Mouse (Mus musculus) heart, postnatal 36 days (tissue): ENCODE data around the gene Pbx1. TPM values are rescaled to one million over a fixed set of nuclear protein-coding genes. Genes with fewer than 3 reads are reported as not detected.
A peak's percentile ranks its signal among the peaks of the same experiment; 100 is the strongest.

Source experiments
- DNase-seq, 2 experiments: peaks; one replicate each; pipeline ENCODE4 v3.0.0; 2021 to 2022
- intact Hi-C: fragments of 180-260 bp; cut with DNase I; formaldehyde crosslinking; loops from one replicate; pipeline ENCODE4 v1.15.1; 2025
- total RNA-seq, 2 experiments: library from RNA; stranded (reverse); gene quantifications; 2 replicates each; pipeline ENCODE4 v1.2.3; 2021

Pbx1 gene
- total RNA-seq, 2 experiments from 2014 or later, result 47.2 to 63.0 TPM

DNA sequence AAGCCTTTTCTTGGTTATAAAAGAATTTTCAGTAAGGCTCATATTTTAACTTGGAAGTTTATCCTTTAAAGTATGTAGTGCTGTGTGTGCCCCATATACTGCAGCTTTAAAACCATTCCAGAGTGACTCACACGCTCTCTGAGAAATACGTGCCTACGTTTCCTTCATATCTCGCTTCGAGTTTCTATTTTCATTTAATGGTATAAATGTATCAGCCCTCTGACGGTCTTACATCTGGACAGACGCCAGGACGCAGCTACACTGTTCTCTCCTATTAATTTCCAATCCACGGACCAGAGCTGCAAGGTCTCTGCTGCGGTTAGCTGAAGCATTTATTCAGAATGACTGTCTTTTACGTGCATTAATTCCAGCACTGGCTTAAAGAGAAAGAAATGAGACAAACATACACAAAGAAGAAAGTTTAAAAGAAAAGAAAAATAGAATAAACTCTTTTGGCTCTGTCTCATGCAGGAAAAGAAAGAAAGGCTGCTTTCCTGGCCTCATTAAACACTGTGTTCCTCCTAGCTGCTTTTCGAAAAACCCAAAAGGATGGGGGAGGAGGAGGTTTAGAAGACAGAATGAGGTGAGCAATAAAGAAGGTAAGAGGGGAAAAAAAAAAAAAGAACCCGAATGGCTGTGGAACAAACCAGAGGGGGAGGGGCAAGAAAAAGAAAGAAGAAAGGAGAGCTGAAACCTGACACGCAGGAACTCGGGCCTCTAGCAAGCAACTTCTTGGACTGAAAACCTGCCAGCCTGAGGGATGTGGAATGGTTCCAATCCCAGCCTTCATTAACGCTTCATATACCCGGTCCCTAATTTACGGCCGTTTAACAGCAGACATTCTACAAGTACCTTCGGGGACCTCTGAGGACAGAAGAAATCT, 40.2 kb downstream of the Pbx1 start:
- intact Hi-C loops, result loop anchor here (2.0 kb wide), 1 partner anchor 39 kb away; no protein-coding TSS in a partner anchor
- DNase-seq, result no peak

DNA sequence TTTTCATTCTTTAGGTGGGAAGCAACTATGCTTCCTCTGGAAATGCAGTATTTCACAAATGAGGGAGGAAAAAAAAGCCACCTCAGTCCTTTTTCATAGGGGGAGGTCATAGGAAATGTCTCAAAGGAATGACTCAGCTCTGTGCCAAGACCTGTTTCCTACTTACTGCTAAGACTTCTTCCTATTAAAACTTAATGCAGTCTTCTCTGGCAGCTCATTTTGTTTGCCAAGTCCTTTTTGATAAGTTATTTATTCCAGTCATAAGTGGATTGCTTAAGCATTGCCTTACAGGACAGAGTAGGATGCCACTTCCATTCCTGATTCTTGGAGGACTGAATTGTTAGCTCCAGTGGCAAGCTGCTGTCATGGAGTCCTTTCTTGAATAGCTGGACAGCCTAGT, 41.3 kb downstream of the Pbx1 start:
- intact Hi-C loops, result no loop called here
- DNase-seq, result no peak

DNA sequence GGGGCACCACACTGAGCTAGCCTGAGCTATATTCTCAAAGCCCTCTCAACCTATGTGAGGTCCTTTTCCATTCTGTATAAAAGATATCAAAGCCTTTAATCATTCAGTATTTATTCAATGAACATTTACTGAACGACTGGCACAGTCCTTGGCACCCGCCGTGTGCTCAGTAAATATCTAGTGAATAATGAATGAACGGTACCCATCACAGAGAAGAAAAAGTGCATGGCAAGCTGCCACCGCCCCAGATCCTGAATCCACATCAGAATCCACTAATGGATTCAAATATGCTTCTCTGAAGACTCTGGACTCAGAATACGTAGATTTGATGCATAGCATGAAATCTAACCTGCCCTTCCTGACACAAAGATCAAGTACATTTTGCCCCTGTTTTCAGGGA, 45.9 kb downstream of the Pbx1 start:
- DNase-seq, result no peak
- intact Hi-C loops, result loop anchor here (10.0 kb wide), 1 partner anchor 441 kb away; no protein-coding TSS in a partner anchor

DNA sequence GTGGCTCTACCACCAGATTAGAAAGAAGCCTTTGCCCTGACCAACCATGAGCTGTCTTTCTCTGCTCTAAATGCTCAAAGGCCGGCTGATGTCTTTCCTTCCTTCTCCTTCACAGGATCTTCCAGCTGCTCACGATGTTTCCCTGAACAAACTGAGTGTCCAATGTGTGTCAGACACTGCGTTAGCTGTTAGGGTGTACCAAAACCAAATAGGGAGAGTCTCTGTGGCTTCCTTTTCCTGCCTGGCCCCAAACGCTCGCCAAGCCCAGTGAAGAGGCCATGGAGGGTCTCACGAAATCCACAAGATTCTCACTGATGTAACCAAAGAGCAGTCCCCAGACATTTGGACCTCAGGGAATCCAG, 47.5 kb downstream of the Pbx1 start:
- intact Hi-C loops, result loop anchor here (5.0 to 10.0 kb wide), 3 partner anchors 93 to 440 kb away; no protein-coding TSS in a partner anchor
- no peak for DNase-seq

DNA sequence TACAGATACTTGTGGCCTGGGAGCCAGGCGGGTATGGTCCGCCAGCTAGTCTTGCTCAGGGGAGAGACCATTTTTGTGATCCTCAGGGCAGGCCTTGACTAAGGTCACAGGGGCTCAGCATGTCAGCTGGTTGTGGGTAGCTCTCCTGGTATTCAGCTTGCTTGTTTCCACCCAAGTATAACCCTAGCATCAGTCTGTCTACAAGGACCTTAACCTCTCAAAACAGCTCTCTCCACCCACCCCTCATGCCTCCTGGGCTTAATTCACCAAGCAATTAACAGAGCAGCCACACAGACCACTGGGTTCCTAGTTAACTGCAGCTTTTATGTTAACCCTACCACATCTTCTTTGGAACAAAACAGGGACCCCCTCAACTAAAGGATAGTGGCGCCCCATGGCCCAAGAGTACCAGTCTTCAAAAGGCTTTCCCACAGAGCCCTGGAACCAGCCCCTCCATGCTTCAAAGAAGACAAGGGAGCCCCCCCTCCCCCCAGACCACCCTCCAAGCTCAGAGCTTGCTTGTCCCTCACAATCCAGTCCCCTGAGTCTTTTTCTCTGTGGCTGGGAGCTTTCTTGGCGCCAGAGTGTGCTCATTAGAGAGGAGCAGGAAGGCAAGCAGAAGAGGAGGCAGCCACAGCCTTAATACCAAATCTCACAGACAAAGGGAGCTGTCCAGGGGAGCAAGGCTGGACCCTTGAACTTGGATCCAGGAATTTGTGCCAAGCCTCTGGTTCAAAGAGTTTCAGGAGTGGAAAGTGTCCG, 48.1 kb downstream of the Pbx1 start:
- no peak for DNase-seq
- intact Hi-C loops, result loop anchor here (5.0 to 10.0 kb wide), 3 partner anchors 93 to 439 kb away; no protein-coding TSS in a partner anchor

DNA sequence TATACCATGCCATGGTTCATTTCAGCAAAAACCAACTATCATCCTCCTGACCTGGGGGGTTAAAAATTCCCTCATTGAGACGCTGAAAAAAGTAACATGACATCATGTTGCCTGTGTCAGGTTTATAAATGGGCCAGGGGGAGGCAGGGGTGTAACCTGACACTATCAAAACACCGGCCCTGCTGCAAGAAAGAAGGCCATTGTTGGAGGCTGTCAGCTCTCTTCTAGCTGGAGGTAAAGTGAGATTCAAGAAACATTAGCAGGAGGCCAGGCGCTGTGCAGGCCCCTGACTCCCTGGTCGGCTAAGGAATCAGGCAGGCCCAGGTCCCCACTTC, 49.3 kb downstream of the Pbx1 start:
- peak in 1 of 2 experiments; percentile 37 for DNase-seq
- intact Hi-C loops, result loop anchor here (5.0 to 10.0 kb wide), 3 partner anchors 95 to 438 kb away; no protein-coding TSS in a partner anchor

DNA sequence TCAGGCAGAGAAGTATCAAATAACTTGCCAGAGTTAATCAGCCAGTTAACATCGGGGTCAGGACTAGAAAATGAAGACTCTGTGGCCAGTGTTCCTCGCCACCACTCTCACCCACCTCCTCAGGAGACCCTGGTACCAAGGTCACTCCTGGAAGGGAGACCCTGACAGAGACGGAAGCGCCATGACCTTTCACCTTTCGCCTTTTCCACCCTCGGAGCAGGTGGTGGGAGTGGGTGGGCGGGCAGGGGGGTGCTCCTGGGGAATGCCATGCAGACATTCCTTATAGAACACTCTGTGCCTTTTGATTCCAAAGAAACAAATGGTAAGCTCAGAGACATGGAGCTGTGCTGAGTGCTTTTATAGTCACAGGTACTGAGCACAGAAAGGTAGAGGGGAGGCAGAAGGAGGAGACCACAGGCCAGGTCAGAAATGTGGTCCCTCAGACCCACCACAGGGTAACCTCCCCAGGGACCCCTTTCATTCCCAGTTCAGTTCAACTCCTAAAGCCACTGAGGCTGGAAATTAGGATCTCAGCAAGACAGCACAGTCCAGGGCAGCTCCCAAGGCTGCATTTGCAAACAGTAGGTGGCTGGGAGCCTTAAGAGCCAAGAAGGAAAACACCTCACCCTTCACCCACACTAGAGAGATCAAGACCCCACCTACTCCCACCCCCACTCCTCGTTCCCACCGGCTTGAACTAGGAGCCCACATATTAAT, 49.8 kb downstream of the Pbx1 start:
- DNase-seq, result peak in 1 of 2 experiments; percentile 52
- intact Hi-C loops, result loop anchor here (5.0 to 10.0 kb wide), 3 partner anchors 95 to 437 kb away; no protein-coding TSS in a partner anchor

DNA sequence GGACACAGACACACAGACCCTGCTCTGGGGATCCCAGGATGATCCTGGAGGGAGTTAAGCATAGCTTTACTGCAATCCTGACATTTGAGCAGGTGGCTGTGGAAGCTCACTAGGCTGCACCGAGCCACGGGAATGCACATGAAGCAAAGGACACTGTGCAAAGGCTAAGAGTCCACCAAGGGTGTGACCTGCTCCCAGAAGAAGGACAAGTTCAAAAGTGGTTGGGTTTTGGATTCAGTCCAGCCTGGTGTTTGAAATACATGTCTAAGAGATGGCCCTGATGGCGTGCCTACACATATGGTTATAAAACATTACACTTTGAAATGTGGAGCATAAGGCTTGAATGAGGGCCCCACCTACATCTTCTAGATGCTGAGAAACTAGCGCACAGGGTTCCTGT, 50.6 kb downstream of the Pbx1 start:
- intact Hi-C loops, result loop anchor here (2.0 to 10.0 kb wide), 4 partner anchors 49 to 437 kb away; no protein-coding TSS in a partner anchor
- no peak for DNase-seq

DNA sequence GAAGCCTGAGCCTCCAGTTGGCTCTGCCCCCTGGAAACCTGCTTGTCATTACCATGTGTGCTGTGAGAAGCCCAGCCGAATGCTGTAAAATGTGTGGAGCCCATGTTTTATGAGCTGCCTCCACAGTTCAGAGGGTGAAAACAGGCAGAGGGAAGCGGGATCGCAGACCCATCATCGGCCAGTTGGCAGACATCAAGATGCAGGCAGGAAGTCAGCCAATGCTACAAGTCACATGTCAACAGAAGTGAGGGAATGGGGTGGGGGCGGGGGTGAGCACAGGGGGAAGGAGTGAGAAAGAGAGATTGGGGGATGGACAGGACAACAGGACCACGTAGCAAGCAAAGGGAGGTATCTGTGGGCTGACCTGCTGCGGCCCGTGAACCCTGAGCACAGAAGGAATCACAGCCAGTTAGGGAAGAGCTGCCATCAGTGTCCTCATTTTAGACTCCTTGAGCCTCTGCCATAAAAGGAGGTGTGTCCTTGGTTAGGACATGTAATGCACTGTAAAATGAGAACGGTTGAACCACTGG, 51.8 kb downstream of the Pbx1 start:
- intact Hi-C loops, result loop anchor here (2.0 to 10.0 kb wide), 4 partner anchors 50 to 436 kb away; no protein-coding TSS in a partner anchor
- DNase-seq, result peak; percentile 50 to 55

DNA sequence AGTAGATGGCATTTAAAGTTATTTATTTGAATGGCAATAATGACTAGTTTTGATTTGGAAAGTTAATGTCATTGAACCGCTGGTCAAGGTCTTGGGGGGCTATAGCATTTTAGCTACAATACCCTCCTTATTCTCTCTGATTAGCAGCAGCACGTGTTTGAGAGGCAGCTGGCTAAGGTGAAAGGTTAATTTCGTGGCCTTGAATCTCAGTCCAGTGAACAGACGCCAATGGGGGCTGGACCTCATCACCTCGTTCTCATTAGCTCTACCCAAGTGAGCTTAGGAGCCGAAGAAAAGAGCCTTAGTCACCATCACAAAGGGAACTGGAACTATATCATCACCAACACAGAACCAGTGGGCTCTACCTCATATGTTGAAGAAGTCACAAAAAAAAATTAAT, 54.4 kb downstream of the Pbx1 start:
- no peak for DNase-seq
- intact Hi-C loops, result loop anchor here (10.0 kb wide), 3 partner anchors 283 to 967 kb away; no protein-coding TSS in a partner anchor

DNA sequence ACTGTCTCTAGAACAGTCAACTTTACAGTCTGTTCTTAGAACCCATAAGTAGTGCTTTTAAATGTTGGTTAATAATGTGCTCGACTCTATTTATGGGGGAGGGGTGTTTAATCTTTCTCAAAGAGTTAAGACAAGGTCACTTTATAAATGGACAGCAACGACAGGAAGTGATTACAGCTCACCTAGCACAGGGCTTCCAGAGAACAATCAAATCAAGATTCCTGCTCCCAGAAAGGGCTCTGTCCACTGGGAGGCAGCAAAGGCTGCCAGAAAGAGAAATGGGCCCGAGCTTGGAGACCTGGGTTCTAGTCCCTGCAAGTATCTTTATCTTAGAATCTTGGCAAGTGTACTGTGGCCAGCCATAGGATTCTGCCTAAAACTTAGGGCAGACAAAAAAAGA, 55.7 kb downstream of the Pbx1 start:
- intact Hi-C loops, result loop anchor here (10.0 kb wide), 3 partner anchors 282 to 968 kb away; no protein-coding TSS in a partner anchor
- DNase-seq, result no peak

DNA sequence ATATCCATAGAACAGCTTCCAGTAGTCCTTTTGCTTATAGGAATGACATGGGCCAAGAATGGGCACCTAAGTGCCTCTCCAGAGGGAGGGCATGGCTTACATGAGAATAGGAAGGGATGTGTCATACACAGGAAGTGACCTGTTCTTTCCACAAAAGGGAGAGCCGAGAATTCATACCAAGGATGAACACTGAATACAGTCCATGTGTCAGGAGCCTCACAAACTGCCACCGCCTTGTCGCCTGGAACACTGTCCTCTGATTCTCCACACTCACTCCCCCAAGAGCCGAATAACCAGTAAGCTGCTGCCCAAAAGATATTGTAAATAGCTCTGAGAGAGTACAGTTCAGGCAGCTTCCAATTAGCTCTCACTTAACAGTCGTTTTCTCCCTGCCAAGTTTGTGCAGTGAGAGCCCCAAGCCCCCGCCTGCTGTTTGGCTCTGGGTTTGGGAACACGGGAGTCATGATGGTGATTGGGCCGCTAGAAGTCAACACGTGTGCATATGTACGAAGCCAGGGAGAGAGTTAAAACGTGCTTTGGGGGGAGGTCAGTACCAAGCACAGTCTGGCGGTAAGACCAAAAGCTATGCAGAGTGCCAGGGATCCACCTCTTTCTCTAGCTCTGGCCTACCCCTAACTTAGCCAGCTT, 57.0 kb downstream of the Pbx1 start:
- intact Hi-C loops, result loop anchor here (2.0 to 10.0 kb wide), 5 partner anchors 160 to 1084 kb away; no protein-coding TSS in a partner anchor
- no peak for DNase-seq

DNA sequence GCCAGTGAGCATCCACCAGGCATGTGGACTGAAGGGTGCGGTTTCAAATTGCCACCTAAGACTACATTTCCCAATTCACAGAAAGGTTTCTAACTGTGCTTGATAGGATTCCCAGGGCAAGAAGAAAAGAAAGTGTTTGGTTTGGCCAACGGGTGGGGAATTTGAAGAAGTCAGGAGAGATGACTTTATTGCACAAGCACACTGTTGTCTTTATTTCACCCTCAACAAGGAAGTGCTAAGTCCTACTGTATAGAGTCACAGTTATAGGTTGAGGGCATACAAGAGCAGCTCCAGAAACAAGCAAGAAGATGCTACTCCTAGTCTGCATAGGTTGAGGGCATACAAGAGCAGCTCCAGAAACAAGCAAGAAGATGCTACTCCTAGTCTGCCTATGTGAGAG, 60.0 kb downstream of the Pbx1 start:
- DNase-seq, result no peak
- intact Hi-C loops, result loop anchor here (10.0 kb wide), 3 partner anchors 277 to 973 kb away; no protein-coding TSS in a partner anchor

DNA sequence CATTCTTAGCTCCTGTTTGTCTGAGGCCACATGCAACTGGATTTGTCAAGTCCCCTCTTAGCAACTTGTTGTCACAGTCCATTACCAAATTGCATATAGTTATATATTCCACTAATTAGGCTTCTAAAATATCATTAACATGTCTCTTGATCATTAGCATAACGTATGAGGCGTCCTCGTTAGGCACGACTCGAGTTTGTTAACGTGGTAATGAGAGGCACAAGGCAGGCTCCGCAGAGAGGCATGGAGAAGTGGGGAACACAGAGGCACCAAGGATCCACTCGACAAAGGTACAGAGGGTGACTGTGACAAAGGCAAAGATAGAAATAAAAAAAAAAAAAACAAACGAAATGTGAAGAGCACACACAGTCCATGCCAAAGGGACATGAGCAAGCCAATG, 61.1 kb downstream of the Pbx1 start:
- intact Hi-C loops, result loop anchor here (10.0 kb wide), 3 partner anchors 276 to 974 kb away; no protein-coding TSS in a partner anchor

DNA sequence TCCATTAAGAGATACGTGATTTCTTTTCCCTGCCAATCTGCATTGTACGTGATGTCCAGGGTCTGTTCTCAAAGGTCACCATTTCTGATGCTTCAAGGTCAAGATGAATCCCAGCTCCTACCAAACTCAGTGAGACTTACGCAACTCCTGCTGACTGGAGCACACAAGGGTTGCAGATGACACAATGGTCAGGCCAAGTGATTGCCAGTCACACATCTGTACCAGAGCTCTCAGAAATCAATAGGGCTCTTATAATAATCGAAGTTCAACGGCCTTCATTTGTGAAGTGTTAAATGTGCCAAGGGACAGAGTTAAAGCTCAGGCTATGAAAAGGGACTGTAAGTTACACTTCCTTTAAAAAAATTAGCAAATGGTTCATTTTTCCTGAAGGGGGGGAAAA, 65.8 kb downstream of the Pbx1 start:
- no peak for DNase-seq
- intact Hi-C loops, result loop anchor here (2.0 kb wide), 1 partner anchor 65 kb away; no protein-coding TSS in a partner anchor

More for the DNA sequence above, 61.1 kb downstream of the Pbx1 start:
- no peak for DNase-seq

DNA sequence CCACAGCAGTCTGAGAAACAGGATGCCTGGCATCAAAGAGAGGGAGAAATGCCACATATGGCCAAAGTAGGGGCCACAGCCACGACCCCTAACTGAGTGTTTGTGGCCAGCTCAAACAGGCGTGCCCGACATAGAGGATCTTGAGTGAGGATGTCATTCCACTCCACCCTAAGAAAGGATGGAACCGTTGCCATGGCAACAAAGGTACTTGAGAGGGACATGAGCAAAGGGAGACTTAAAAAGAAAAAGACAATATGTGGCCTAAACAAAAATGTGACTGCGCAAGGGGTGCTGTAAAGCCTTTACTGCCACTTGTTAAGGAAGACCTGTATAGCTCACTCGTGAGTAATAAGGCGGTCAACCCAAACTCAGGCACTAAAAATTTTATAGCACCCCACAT, 67.7 kb downstream of the Pbx1 start:
- no peak for DNase-seq
- intact Hi-C loops, result no loop called here

DNA sequence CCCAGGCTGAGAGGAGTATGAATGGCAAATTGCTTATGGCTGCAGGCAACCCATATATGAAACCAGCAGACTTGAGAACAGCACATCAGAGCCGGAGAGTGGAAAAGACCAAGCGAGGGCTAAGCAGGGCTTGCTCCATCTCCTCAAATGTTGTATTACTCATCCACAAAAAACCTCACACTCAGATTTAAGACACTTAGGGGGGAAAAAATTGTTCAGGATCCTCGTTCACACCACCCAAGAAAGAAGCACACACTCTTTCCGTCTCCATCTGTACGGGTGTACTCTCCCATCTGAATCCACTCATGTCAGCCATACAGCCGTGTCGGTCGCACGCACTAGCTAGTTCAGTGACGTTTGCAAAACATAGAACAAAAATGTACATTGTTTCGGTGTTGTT, 69.0 kb downstream of the Pbx1 start:
- intact Hi-C loops, result no loop called here
- DNase-seq, result no peak

DNA sequence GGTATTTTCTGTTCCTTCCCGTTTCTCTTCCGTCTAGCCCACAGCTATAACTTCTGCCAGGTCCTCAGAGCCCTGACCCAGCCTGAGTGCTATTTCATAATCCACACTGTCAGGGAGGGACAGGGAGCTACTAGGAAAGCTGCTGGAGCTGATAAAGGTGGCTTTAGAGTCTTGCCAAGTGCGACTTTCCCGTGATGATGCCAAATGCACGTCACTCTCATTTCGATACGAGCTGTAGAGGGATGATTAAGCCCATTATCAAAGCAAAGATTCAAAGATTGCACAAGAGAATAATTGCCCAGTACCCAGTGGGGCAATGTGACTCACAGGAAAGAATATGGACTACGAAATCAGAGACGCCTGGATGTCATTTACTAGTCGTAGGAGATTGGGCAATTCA, 69.6 kb downstream of the Pbx1 start:
- peak; percentile 32 to 53 for DNase-seq
- intact Hi-C loops, result no loop called here
